Comparison of ENCODE assay signal across 10 mouse cellular contexts in genomic region chr10:81389373-81389772, GRCm38 (mm10). TPM values are rescaled to one million over a fixed set of nuclear protein-coding genes. Genes with fewer than 3 reads are reported as not detected.
DNase-seq lines count a peak whose midpoint lies in the region; ATAC-seq and TF ChIP-seq lines count a peak whose summit lies in the region.
"Had no signal": no experiment of that assay in that cellular context is flagged by ENCODE, and none has a peak within 500 bp of the region (broad histone marks: within the 10 kb centered on the region; RNA-seq: fewer than 3 reads in every experiment).

No protein-coding gene starts in this region.

- no peak for ATAC-seq in cerebellum, adult (ENCODE audit: insufficient number of reproducible peaks, low FRiP score, low TSS enrichment)
- ATAC-seq in liver, embryonic 12.5 days = 0 out of 2 replicates have a peak, but pooled peaks have one; percentile 3
- no peak for ATAC-seq in liver, postnatal 0 days
- no peak for ATAC-seq in embryonic facial prominence, embryonic 12.5 days (ENCODE audit: insufficient number of reproducible peaks, insufficient read depth, low FRiP score, low TSS enrichment)

- H3K9ac ChIP-seq in liver, embryonic 12.5 days = no peak overlapping the region
- H3K9ac ChIP-seq in liver, postnatal 0 days (replicated peaks) = no peak overlapping the region
- 0 out of 2 replicates have a peak overlapping the region, but pooled peaks have one; percentile 24 for H3K9ac ChIP-seq in embryonic facial prominence, embryonic 12.5 days
- H3K9ac ChIP-seq: embryonic facial prominence, embryonic 15.5 days; limb, embryonic 12.5 days had no signal

- no peak overlapping the region for H3K4me2 ChIP-seq in liver, embryonic 12.5 days
- H3K4me2 ChIP-seq in liver, postnatal 0 days (ENCODE audit: low read depth, low read length) = no peak overlapping the region
- H3K4me2 ChIP-seq in embryonic facial prominence, embryonic 12.5 days (replicated peaks) = no peak overlapping the region
- H3K4me2 ChIP-seq: embryonic facial prominence, embryonic 15.5 days; limb, embryonic 12.5 days had no signal

- TF ChIP-seq EP300 in liver, postnatal 0 days (IDR thresholded peaks at IDR 0.05; ENCODE audit: low read depth) = no peak

- H3K36me3 ChIP-seq in liver, embryonic 12.5 days = peaks cover 48% of the 10 kb centered on the region
- H3K36me3 ChIP-seq in liver, postnatal 0 days (replicated peaks; ENCODE audit: insufficient read depth, low read length) = peaks cover 24% of the 10 kb centered on the region
- H3K36me3 ChIP-seq in embryonic facial prominence, embryonic 12.5 days = peaks cover 33% of the 10 kb centered on the region

- no peak for TF ChIP-seq CTCF in liver, postnatal 0 days (IDR thresholded peaks at IDR 0.05; ENCODE audit: low read depth)
- TF ChIP-seq CTCF in layer of hippocampus, adult 2 months (conservative IDR thresholded peaks at IDR 0.05) = no peak

- DNase-seq in cerebellum, adult 9-10 months = peak; percentile 55
- no peak for DNase-seq in liver, postnatal 0 days
- peak; percentile 57 for DNase-seq in lung, postnatal 36 days
- no peak for DNase-seq in layer of hippocampus, adult 2 months (ENCODE audit: low spot score in 2 of 2)
- DNase-seq in cerebellum, postnatal 36 days = no peak

- peaks cover 59% of the 10 kb centered on the region for H3K4me1 ChIP-seq in liver, embryonic 12.5 days
- peaks cover 39% of the 10 kb centered on the region for H3K4me1 ChIP-seq in liver, postnatal 0 days (ENCODE audit: insufficient read depth)
- peaks cover 35% of the 10 kb centered on the region for H3K4me1 ChIP-seq in embryonic facial prominence, embryonic 12.5 days

- H3K9me3 ChIP-seq in liver, embryonic 12.5 days (replicated peaks) = no peaks in the 10 kb centered on the region
- H3K9me3 ChIP-seq in liver, postnatal 0 days (ENCODE audit: low read length) = no peaks in the 10 kb centered on the region
- no peaks in the 10 kb centered on the region for H3K9me3 ChIP-seq in embryonic facial prominence, embryonic 12.5 days
- H3K9me3 ChIP-seq: embryonic facial prominence, embryonic 15.5 days; limb, embryonic 12.5 days had no signal

- H3K27ac ChIP-seq in liver, embryonic 12.5 days = peak overlapping the region; percentile 52
- H3K27ac ChIP-seq in liver, postnatal 0 days (ENCODE audit: low read depth) = no peak overlapping the region
- no peak overlapping the region for H3K27ac ChIP-seq in embryonic facial prominence, embryonic 12.5 days
- H3K27ac ChIP-seq in layer of hippocampus, adult 2 months = no peak overlapping the region; the same call in 1 of the 2 replicates
- H3K27ac ChIP-seq: embryonic facial prominence, embryonic 15.5 days; limb, embryonic 12.5 days had no signal

- H3K27me3 ChIP-seq in liver, embryonic 12.5 days (replicated peaks) = no peaks in the 10 kb centered on the region; the same call in 1 of the 2 replicates
- no peaks in the 10 kb centered on the region for H3K27me3 ChIP-seq in liver, postnatal 0 days (ENCODE audit: insufficient read depth, low read length)
- no peaks in the 10 kb centered on the region for H3K27me3 ChIP-seq in embryonic facial prominence, embryonic 12.5 days
- H3K27me3 ChIP-seq: embryonic facial prominence, embryonic 15.5 days; limb, embryonic 12.5 days had no signal

- no peak overlapping the region for H3K4me3 ChIP-seq in liver, embryonic 12.5 days
- H3K4me3 ChIP-seq in liver, postnatal 0 days (ENCODE audit: low read depth, low read length) = no peak overlapping the region
- no peak overlapping the region for H3K4me3 ChIP-seq in embryonic facial prominence, embryonic 12.5 days
- H3K4me3 ChIP-seq in layer of hippocampus, adult 2 months = no peak overlapping the region
- H3K4me3 ChIP-seq: embryonic facial prominence, embryonic 15.5 days; limb, embryonic 12.5 days had no signal

- WGBS in liver, embryonic 12.5 days (ENCODE audit: insufficient replicate concordance) = 76% methylated on average over 3 of the region's 3 CpGs
- WGBS in liver, postnatal 0 days (ENCODE audit: insufficient replicate concordance) = 69% methylated on average over 3 of the region's 3 CpGs
- 60% methylated on average over 3 of the region's 3 CpGs for WGBS in embryonic facial prominence, embryonic 12.5 days

RNA-seq across cellular contexts. Expression of gene Gm48552, which starts 0.6 kb away (rescaled TPM):
- 0.71 and 0.98 TPM in 2 replicates for polyA plus RNA-seq in liver, embryonic 12.5 days (2016; fragmentation: Nextera tagmentation; extraction: Ambion mirVana)
- polyA plus RNA-seq in liver, postnatal 0 days (2015; fragmentation: Nextera tagmentation; extraction: Ambion mirVana) = not detected in 2 replicates
- polyA plus RNA-seq in embryonic facial prominence, embryonic 12.5 days (2016; fragmentation: Nextera tagmentation; extraction: Ambion mirVana) = 2.0 and 3.8 TPM in 2 replicates
- total RNA-seq in layer of hippocampus, adult 2 months (2021) = 1 to 10 TPM; 5.5 to 8.1 TPM

RNA-seq across cellular contexts. Expression of gene Smim24, which starts 3.5 kb away (rescaled TPM):
- polyA plus RNA-seq in liver, embryonic 12.5 days (2016; fragmentation: Nextera tagmentation; extraction: Ambion mirVana) = 1.8 TPM in 2 replicates
- polyA plus RNA-seq in liver, postnatal 0 days (2015; fragmentation: Nextera tagmentation; extraction: Ambion mirVana) = 1.7 and 2.0 TPM in 2 replicates
- 3.1 and 3.4 TPM in 2 replicates for polyA plus RNA-seq in embryonic facial prominence, embryonic 12.5 days (2016; fragmentation: Nextera tagmentation; extraction: Ambion mirVana)
- total RNA-seq in layer of hippocampus, adult 2 months (2021) = 1 to 10 TPM; 1.9 to 2.1 TPM

RNA-seq across cellular contexts. Expression of gene Gm48551, which starts 5.1 kb away (rescaled TPM):
- polyA plus RNA-seq in liver, embryonic 12.5 days (2016; fragmentation: Nextera tagmentation; extraction: Ambion mirVana) = 0.68 and 1.2 TPM in 2 replicates
- polyA plus RNA-seq in liver, postnatal 0 days (2015; fragmentation: Nextera tagmentation; extraction: Ambion mirVana) = 0.40 and 0.70 TPM in 2 replicates
- 2.9 and 4.1 TPM in 2 replicates for polyA plus RNA-seq in embryonic facial prominence, embryonic 12.5 days (2016; fragmentation: Nextera tagmentation; extraction: Ambion mirVana)
- 1 to 10 TPM; 4.4 to 6.1 TPM for total RNA-seq in layer of hippocampus, adult 2 months (2021)

RNA-seq across cellular contexts. Expression of gene Dohh, which starts 5.1 kb away (rescaled TPM):
- polyA plus RNA-seq in liver, embryonic 12.5 days (2016; fragmentation: Nextera tagmentation; extraction: Ambion mirVana) = 70.0 and 74.5 TPM in 2 replicates
- 39.3 and 42.1 TPM in 2 replicates for polyA plus RNA-seq in liver, postnatal 0 days (2015; fragmentation: Nextera tagmentation; extraction: Ambion mirVana)
- 73.6 and 77.0 TPM in 2 replicates for polyA plus RNA-seq in embryonic facial prominence, embryonic 12.5 days (2016; fragmentation: Nextera tagmentation; extraction: Ambion mirVana)
- 10 to 100 TPM; 75.9 to 79.7 TPM for total RNA-seq in layer of hippocampus, adult 2 months (2021)

RNA-seq across cellular contexts. Expression of gene Fzr1, which starts 11.1 kb away (rescaled TPM):
- 93.8 and 100 TPM in 2 replicates for polyA plus RNA-seq in liver, embryonic 12.5 days (2016; fragmentation: Nextera tagmentation; extraction: Ambion mirVana)
- 69.7 and 74.6 TPM in 2 replicates for polyA plus RNA-seq in liver, postnatal 0 days (2015; fragmentation: Nextera tagmentation; extraction: Ambion mirVana)
- 140 and 143 TPM in 2 replicates for polyA plus RNA-seq in embryonic facial prominence, embryonic 12.5 days (2016; fragmentation: Nextera tagmentation; extraction: Ambion mirVana)
- 10 to 100 TPM; 70.1 to 72.0 TPM for total RNA-seq in layer of hippocampus, adult 2 months (2021)

Comparison
In these comparisons a context has a peak if more than half of its experiments do, and no peak if none do; other contexts are left out.
1. DNase-seq: peak in cerebellum, adult 9-10 months (single experiment) and lung, postnatal 36 days (single experiment); none in liver, postnatal 0 days (single experiment), layer of hippocampus, adult 2 months (0 of 2) and cerebellum, postnatal 36 days (0 of 2).